Mouse (Mus musculus) heart, adult 2 months (tissue): Measurements from ENCODE around the gene Kng1. TPM values are rescaled to one million over a fixed set of nuclear protein-coding genes. Genes with fewer than 3 reads are reported as not detected.

Experiments
- DNase-seq, 2 experiments: peaks; one replicate each; pipeline ENCODE4 v3.0.0; 2021
- H3K27ac ChIP-seq: fragments of 200-600 bp; 2 replicates; pipeline ENCODE4 v1.8.1; 2022
- H3K27me3 ChIP-seq: fragments of 200-500 bp; 2 replicates; pipeline ENCODE4 v1.6.1; 2012; ENCODE audit warnings: mild to moderate bottlenecking, low read length, inconsistent platforms, mixed read lengths; ENCODE audit not compliant: control insufficient read depth, insufficient read depth
- H3K36me3 ChIP-seq: fragments of 200-500 bp; 2 replicates; pipeline ENCODE4 v1.6.1; 2012; ENCODE audit warnings: low read length, inconsistent platforms; ENCODE audit not compliant: control insufficient read depth, insufficient read depth
- H3K4me1 ChIP-seq: fragments of 200-500 bp; 2 replicates; pipeline ENCODE4 v1.6.1; 2011; ENCODE audit warnings: low read length; ENCODE audit not compliant: control insufficient read depth, insufficient read depth
- H3K4me3 ChIP-seq: fragments of 200-600 bp; 2 replicates; pipeline ENCODE4 v1.8.1; 2022
- H3K79me2 ChIP-seq: fragments of 200-500 bp; replicated peaks from 2 replicates; pipeline ENCODE4 v1.6.1; 2012; ENCODE audit warnings: mild to moderate bottlenecking, inconsistent platforms, low read length, moderate library complexity, mixed read lengths; ENCODE audit not compliant: control insufficient read depth, insufficient read depth
- H3K9ac ChIP-seq: fragments of 200-500 bp; 2 replicates; pipeline ENCODE4 v1.6.1; 2012; ENCODE audit warnings: low read depth, mild to moderate bottlenecking, control low read depth, inconsistent platforms, low read length, mixed read lengths
- CTCF ChIP-seq: fragments of 200-600 bp; IDR thresholded peaks from 2 replicates; pipeline ENCODE4 v1.8.1; 2022; ENCODE audit warnings: antibody characterized with exemption, mild to moderate bottlenecking, moderate library complexity
- EP300 ChIP-seq: fragments of 200-500 bp; IDR thresholded peaks from 2 replicates; pipeline ENCODE4 v1.6.1; 2011; ENCODE audit warnings: low read depth, low read length, control low read depth; ENCODE audit not compliant: insufficient read depth
- POLR2A ChIP-seq: fragments of 200-500 bp; IDR thresholded peaks from 2 replicates; pipeline ENCODE4 v1.6.1; 2011; ENCODE audit warnings: mild to moderate bottlenecking, low read depth, low read length, control low read depth; ENCODE audit not compliant: insufficient read depth
- WGBS: fragments of 180-500 bp; shearing (Covaris S2); methylation state at CpG from one replicate; pipeline ENCODE4 v1.1.7; 2018; 5-methylcytosine and 5-hydroxymethylcytosine counted together
- intact Hi-C: fragments of 180-260 bp; cut with DNase I; formaldehyde crosslinking; loops from one replicate; pipeline ENCODE4 v1.15.1; 2025
- polyA plus RNA-seq: library from polyadenylated mRNA; depleted of rRNA; stranded (reverse); fragments of >200 nt; gene quantifications from 2 replicates; pipeline ENCODE4 v1.2.3, GENCODE M21; 2012
- total RNA-seq, 2 experiments: library from RNA; stranded (reverse); gene quantifications; 2 replicates each; pipeline ENCODE4 v1.2.3; 2021

Gene Kng1
- total and polyA plus RNA-seq, 3 experiments, result not detected

DNA sequence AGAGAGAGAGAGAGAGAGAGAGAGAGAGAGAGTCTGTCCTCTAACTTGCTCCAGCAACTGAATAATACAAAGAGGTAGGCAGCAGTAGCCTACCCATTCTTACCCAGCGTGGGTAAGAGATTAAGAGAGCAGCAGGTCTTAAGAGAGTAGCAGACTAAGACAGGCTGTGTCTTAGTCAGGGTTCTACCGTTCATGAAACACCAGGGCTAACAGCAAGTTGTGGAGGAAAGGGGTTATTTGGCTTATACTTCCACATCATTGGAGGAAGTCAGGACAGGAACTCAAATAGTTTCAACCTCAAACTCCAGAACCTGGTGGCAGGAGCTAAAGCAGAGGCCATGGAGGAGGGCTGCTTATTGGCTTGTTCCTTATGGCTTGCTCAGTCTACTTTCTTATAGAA lies 46.2 kb downstream of the Kng1 start:
- Histone ChIP-seq H3K27me3 (no peaks in the 10 kb centered on the region), H3K4me3 (no peak overlapping the region), H3K79me2 (peaks cover 5% of the 10 kb centered on the region), H3K36me3 (peaks cover 3% of the 10 kb centered on the region), H3K4me1 (peaks cover 3% of the 10 kb centered on the region), H3K9ac (no peak overlapping the region), H3K27ac (no peak overlapping the region)
- 60% methylated on average over 2 of the region's 2 CpGs for WGBS
- intact Hi-C loops, result no loop called here
- TF ChIP-seq EP300 (no peak), POLR2A (no peak)
- no peak for DNase-seq

DNA sequence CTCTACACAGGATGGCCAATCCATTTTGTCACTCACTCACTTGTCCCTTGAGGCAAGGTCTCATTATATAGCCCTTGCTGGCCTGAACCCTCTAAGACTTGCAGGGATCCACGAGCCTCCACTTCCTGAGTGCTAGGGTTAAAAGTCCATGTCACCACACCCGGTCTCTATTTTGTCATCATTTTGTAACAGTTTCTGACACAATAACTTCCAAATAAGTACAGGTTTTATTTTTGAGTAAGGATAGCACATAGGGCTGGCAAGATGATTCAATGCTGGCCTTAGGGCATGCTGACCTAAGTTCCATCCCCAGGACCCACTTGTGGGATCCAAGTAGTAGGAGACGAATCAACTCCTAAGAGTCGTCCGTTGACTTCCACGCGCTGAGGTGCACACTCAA lies 48.5 kb downstream of the Kng1 start:
- H3K79me2 ChIP-seq, result peaks cover 7% of the 10 kb centered on the region
- intact Hi-C loops, result loop anchor here (5.0 kb wide), 1 partner anchor 249 kb away; the partner anchor contains the start of genes Dnajb11 and Tbccd1
- H3K36me3 ChIP-seq, result peaks cover 24% of the 10 kb centered on the region
- H3K4me3 ChIP-seq, result no peak overlapping the region
- no peak overlapping the region for H3K27ac ChIP-seq
- DNase-seq, result no peak
- WGBS, result 77% methylated on average over 7 of the region's 7 CpGs
- TF ChIP-seq POLR2A, result no peak
- no peak for TF ChIP-seq CTCF
- TF ChIP-seq EP300, result no peak
- no peak overlapping the region for H3K9ac ChIP-seq
- no peaks in the 10 kb centered on the region for H3K27me3 ChIP-seq
- peaks cover 2% of the 10 kb centered on the region for H3K4me1 ChIP-seq

DNA sequence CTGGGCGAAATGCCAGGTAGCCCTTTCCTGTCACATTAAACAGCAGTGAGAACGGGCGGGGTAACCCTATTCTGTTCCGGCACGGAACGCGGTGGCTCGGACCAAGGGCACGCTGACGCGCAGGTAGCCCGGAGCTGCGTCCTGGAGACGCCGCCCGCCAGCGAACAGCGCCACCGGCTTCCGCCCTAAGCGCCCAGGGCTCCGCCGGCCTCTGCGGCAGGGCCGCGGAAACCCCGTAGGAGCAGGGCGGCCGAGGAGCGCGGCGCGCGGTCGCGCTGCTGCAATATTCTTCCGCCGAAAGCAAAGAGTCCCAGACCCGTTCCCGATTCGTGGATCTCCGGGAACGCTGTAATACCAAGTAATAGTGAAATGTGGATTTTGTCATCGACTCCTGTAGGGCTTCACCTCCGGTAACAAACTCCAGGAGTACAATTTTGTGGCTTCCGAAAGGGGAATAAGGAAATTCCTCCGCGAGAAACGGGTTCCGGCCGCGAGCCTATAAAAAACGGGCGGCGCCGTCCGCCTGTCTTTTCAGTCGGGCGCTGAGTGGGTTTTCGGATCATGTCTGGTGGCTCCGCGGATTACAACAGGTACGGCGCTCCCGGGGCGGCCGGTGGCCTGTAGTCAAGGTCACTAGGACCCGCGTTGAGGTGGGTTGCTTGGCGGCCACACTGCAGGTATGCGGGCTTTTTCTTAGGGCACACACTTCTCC lies 49.7 kb downstream of the Kng1 start, which contains the start of gene Eif4a2:
TSS of gene Eif4a2 (plus strand) at position 214 of the 712 bp plus-strand sequence.
- peak within 1 kb of the TSS; percentile 97 for H3K4me3 ChIP-seq
- DNase-seq, result peak; percentile 96
- H3K79me2 ChIP-seq, result peaks cover 7% of the 10 kb centered on the region
- H3K4me1 ChIP-seq, result peaks cover 2% of the 10 kb centered on the region
- peak within 1 kb of the TSS; percentile 100 for H3K27ac ChIP-seq
- intact Hi-C loops, result loop anchor here (1.0 to 5.0 kb wide), 2 partner anchors 20 to 250 kb away; partner anchors contain the start of genes Dnajb11, Rfc4 and Tbccd1
- no peaks in the 10 kb centered on the region for H3K27me3 ChIP-seq
- TF ChIP-seq POLR2A, result peak; percentile 96
- peak; percentile 47; the same call in 1 of the 2 replicates for TF ChIP-seq EP300
- peak; percentile 55 for TF ChIP-seq CTCF
- H3K36me3 ChIP-seq, result peaks cover 37% of the 10 kb centered on the region
- peak within 1 kb of the TSS; percentile 98 for H3K9ac ChIP-seq
- under 1% methylated on average over 71 of the region's 71 CpGs for WGBS

DNA sequence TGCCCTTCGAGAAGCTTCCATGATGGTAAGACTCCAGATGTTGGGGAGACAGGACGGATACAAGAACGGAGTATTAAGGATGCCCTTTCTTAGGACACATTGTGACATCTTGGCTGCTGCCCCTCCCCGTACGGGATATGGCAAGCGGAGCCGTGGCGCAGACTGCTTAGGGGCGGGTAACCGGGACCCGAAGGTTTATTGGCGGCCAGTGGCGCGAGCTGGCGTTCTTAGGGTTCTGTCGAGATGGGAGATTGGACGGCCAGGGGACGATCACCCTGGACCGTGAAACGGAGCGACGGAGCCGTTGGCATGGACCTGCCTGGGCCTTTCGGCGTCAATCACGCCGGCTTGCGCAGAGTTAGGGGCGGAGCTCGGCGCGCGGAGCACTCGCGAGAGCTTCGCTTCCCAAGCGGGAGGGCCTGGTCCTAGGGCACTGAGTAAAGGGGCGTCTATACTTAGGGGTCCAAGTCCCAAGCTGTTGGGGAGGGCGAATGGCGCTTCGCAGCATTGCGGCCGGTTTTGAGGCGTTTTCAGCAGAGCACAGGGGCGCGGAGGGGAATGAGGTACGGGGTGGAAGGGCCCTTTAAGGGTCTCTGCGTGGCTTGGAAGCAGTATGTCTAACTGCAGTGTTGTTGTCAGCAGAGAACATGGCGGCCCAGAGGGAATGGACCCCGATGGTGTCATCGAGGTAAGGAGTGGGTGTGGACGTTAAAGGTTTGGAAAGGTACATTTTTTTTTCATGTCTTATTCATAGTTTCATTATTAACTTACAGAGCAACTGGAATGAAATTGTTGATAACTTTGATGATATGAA lies 50.5 kb downstream of the Kng1 start:
- under 1% methylated on average over 52 of the region's 52 CpGs for WGBS
- DNase-seq, result peak; percentile 88 to 89

DNA sequence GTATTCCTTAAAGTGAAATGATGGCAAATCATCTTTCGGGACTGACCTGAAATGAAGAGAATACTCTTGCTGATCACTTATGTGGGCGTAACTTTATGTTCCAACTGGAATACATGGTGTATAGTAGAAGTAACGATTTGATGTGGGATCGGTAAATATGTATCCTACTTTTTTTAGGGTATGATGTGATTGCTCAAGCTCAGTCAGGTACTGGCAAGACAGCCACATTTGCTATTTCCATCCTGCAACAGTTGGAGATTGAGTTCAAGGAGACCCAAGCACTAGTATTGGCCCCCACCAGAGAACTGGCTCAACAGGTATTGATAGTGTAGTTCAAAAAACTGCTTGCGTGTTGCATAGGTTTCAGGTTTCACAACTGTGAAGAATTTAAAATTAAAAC lies 51.3 kb downstream of the Kng1 start:
- Histone ChIP-seq H3K4me3 (peak overlapping the region; percentile 97), H3K36me3 (peaks cover 44% of the 10 kb centered on the region), H3K79me2 (peaks cover 7% of the 10 kb centered on the region), H3K4me1 (peaks cover 2% of the 10 kb centered on the region), H3K27ac (peak overlapping the region; percentile 100), H3K9ac (0 out of 2 replicates have a peak overlapping the region, but pooled peaks have one; percentile 48), H3K27me3 (no peaks in the 10 kb centered on the region)
- no peak for DNase-seq
- WGBS, result under 1% methylated on average over 5 of the region's 5 CpGs
- intact Hi-C loops, result loop anchor here (5.0 kb wide), 1 partner anchor 252 kb away; the partner anchor contains the start of genes Dnajb11 and Tbccd1
- TF ChIP-seq POLR2A (no peak), CTCF (no peak), EP300 (no peak)

More for the DNA sequence above, 50.5 kb downstream of the Kng1 start:
- Histone ChIP-seq H3K4me3 (peak overlapping the region; percentile 97), H3K79me2 (peaks cover 7% of the 10 kb centered on the region), H3K4me1 (peaks cover 2% of the 10 kb centered on the region), H3K27ac (peak overlapping the region; percentile 100), H3K9ac (peak overlapping the region; percentile 98), H3K27me3 (no peaks in the 10 kb centered on the region), H3K36me3 (peaks cover 42% of the 10 kb centered on the region)
- intact Hi-C loops, result loop anchor here (1.0 to 5.0 kb wide), 2 partner anchors 19 to 251 kb away; partner anchors contain the start of genes Dnajb11, Rfc4 and Tbccd1
- peak; percentile 7; the same call in 1 of the 2 replicates for TF ChIP-seq EP300
- no peak for TF ChIP-seq CTCF
- TF ChIP-seq POLR2A, result peak; percentile 58; the same call in 1 of the 2 replicates
